Comparison of ENCODE assay signal across 8 mouse cellular contexts in the genomic region with DNA sequence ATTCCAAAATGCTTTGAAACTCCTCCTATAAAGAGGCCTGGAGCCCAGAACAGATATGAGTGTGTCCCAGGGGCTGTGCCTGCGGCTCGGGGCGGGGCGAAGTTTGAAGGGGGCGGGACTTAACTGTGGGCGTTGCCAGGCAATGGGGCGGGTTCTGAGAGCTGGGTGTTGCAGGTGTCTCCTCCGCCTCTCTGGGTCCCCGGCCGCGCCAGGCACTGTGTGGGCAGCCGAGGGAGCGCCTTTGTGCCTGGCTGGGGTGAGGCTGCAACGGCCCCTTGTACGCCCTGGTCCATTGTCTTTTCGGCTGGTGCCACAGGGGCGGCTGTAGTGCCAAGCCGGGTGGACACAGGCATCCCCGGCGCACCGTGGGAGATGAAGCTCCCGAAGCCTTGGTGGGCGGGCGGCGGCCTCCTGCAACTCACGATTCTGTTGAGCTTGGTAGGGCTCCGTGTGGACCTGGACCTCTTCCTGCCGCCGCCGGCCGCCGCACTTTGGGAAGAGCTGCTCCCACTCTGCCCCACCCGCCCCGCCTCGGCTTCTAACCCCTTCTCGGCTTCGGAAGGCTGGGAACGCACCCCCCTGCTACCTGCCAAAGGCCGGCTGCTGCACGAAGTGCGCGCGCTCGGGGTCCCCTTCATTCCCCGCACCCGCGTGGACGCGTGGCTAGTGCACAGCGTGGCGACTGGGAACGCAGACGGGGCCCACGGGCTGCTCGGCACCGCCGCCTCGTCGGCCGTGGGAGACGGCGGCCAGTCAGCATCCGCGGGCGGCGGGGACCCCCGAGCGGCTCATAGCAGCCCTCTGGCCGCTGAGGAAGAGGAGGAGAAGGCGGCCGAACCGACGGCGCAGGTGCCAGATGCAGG. TPM values are rescaled to one million over a fixed set of nuclear protein-coding genes. Genes with fewer than 3 reads are reported as not detected.
A peak's percentile ranks its signal among the peaks of the same experiment; 100 is the strongest.
DNase-seq lines count a peak whose midpoint lies in the region; ATAC-seq and TF ChIP-seq lines count a peak whose summit lies in the region.

Gene Nfe2l3, plus strand, starts transcription at position 136 of the 863 bp plus-strand sequence.

- peaks cover 21% of the 10 kb centered on the region for H3K4me1 ChIP-seq in embryonic facial prominence, embryonic 10.5 days
- no peaks in the 10 kb centered on the region for H3K4me1 ChIP-seq in lung, postnatal 0 days (ENCODE audit: insufficient read depth, low read depth, low read length)

- ATAC-seq in lung, postnatal 0 days = peak; percentile 93

- H3K9ac ChIP-seq in lung, postnatal 0 days (replicated peaks; ENCODE audit: low read depth) = 0 out of 2 replicates have a peak within 1 kb of the TSS, but pooled peaks have one; percentile 5

- H3K27me3 ChIP-seq in embryonic facial prominence, embryonic 10.5 days (replicated peaks; ENCODE audit: low read depth, poor library complexity, severe bottlenecking) = peaks cover 74% of the 10 kb centered on the region
- peaks cover 17% of the 10 kb centered on the region; the same call in 1 of the 2 replicates for H3K27me3 ChIP-seq in lung, postnatal 0 days (replicated peaks; ENCODE audit: insufficient read depth, low read length)

- no peaks in the 10 kb centered on the region for H3K9me3 ChIP-seq in embryonic facial prominence, embryonic 10.5 days
- H3K9me3 ChIP-seq in lung, postnatal 0 days (ENCODE audit: low read length) = no peaks in the 10 kb centered on the region

- H3K4me3 ChIP-seq in embryonic facial prominence, embryonic 10.5 days = peak within 1 kb of the TSS; percentile 66
- H3K4me3 ChIP-seq in lung, postnatal 0 days (ENCODE audit: low read depth, low read length) = peak within 1 kb of the TSS; percentile 42

- peak within 1 kb of the TSS; percentile 81 for H3K4me2 ChIP-seq in lung, postnatal 0 days (replicated peaks; ENCODE audit: low read depth, low read length)

- H3K27ac ChIP-seq in embryonic facial prominence, embryonic 10.5 days (replicated peaks) = peak within 1 kb of the TSS; percentile 81
- no peak within 1 kb of the TSS for H3K27ac ChIP-seq in lung, postnatal 0 days (ENCODE audit: low read length)

- TF ChIP-seq CTCF in lung, postnatal 0 days (IDR thresholded peaks at IDR 0.05) = no peak

- 1% methylated on average over 74 of the region's 74 CpGs for WGBS in embryonic facial prominence, embryonic 10.5 days
- 1% methylated on average over 65 of the region's 74 CpGs for WGBS in lung, postnatal 0 days

- no peaks in the 10 kb centered on the region for H3K36me3 ChIP-seq in embryonic facial prominence, embryonic 10.5 days (replicated peaks)
- H3K36me3 ChIP-seq in lung, postnatal 0 days (ENCODE audit: insufficient read depth, low read length) = no peaks in the 10 kb centered on the region

- intact Hi-C loops in heart, postnatal 10 days (cut with DNase I) = no loop called here

- DNase-seq in right cerebral cortex, adult 18-20 months = peak; percentile 44
- DNase-seq in right cerebral cortex, postnatal 25 days = no peak
- peak; percentile 82 for DNase-seq in embryonic facial prominence, embryonic 10.5 days (ENCODE audit: low spot score)
- peak; percentile 61 to 62 for DNase-seq in heart, postnatal 10 days
- peak; percentile 85 to 87 for DNase-seq in kidney, postnatal 4 days
- DNase-seq in lung, postnatal 0 days (ENCODE audit: low spot score) = peak; percentile 71
- DNase-seq in ovary, adult 18-20 months (ENCODE audit: low spot score) = peak; percentile 30
- peak; percentile 89 for DNase-seq in thymus, postnatal 4 days

- TF ChIP-seq EP300 in lung, postnatal 0 days (IDR thresholded peaks at IDR 0.05) = no peak

RNA-seq across cellular contexts. Expression of gene Nfe2l3, which starts in this region (rescaled TPM):
- polyA plus RNA-seq in embryonic facial prominence, embryonic 10.5 days (2016; fragmentation: Nextera tagmentation; extraction: Ambion mirVana) = 1.3 and 1.6 TPM in 2 replicates
- total RNA-seq in heart, postnatal 10 days (2021) = 1 to 10 TPM in 1 of 2 experiments, under 1 TPM in 1; 0.36 to 1.4 TPM
- polyA plus RNA-seq in lung, postnatal 0 days (2015; fragmentation: Nextera tagmentation; extraction: Ambion mirVana) = 2.9 and 3.0 TPM in 2 replicates
